Comparison of ENCODE assay signal across 16 mouse cellular contexts in the genomic region with DNA sequence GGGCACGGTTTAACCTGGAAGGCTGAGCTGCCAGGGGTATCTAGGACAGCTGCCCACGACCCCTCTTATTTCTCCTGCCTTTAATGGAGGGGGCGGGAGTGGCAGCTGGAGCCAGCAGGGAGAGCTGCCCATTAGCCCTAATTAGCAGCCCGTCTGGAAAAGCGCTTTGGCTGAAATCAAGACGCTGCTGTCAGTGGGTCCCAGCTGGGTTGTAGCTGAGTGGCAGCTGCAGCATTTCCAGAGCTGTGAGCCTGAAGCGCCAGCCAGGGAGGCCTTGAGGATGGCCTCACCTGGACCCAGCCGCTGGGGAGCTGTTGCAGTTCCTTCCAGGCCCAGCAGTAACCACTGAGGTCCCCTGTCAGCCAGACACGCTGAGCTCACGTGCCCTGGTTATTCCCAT. TPM values are rescaled to one million over a fixed set of nuclear protein-coding genes. Genes with fewer than 3 reads are reported as not detected.
DNase-seq lines count a peak whose midpoint lies in the region; ATAC-seq lines count a peak whose summit lies in the region.
"Had no signal": no experiment of that assay in that cellular context is flagged by ENCODE, and none has a peak within 500 bp of the region (broad histone marks: within the 10 kb centered on the region; RNA-seq: fewer than 3 reads in every experiment).

No protein-coding gene starts in this region.

- ATAC-seq in midbrain, embryonic 13.5 days: peak; percentile 67
- no peak for ATAC-seq in intestine, embryonic 16.5 days

- no peaks in the 10 kb centered on the region for H3K9me3 ChIP-seq in embryonic facial prominence, embryonic 10.5 days
- H3K9me3 ChIP-seq in hindbrain, embryonic 10.5 days: no peaks in the 10 kb centered on the region
- H3K9me3 ChIP-seq in midbrain, embryonic 13.5 days: no peaks in the 10 kb centered on the region
- H3K9me3 ChIP-seq in intestine, embryonic 16.5 days (ENCODE audit: control insufficient read depth, low read length): no peaks in the 10 kb centered on the region

- peak overlapping the region; percentile 14; the same call in 1 of the 2 replicates for H3K27ac ChIP-seq in embryonic facial prominence, embryonic 10.5 days (replicated peaks)
- H3K27ac ChIP-seq in hindbrain, embryonic 10.5 days: peak overlapping the region; percentile 42; the same call in 1 of the 2 replicates
- H3K27ac ChIP-seq in midbrain, embryonic 13.5 days: peak overlapping the region; percentile 68
- no peak overlapping the region for H3K27ac ChIP-seq in intestine, embryonic 16.5 days (ENCODE audit: low read length)

- peaks cover 65% of the 10 kb centered on the region for H3K27me3 ChIP-seq in embryonic facial prominence, embryonic 10.5 days (replicated peaks; ENCODE audit: low read depth, poor library complexity, severe bottlenecking)
- peaks cover 63% of the 10 kb centered on the region for H3K27me3 ChIP-seq in hindbrain, embryonic 10.5 days (ENCODE audit: insufficient read depth, poor library complexity, severe bottlenecking)
- peaks cover 31% of the 10 kb centered on the region for H3K27me3 ChIP-seq in midbrain, embryonic 13.5 days
- H3K27me3 ChIP-seq in intestine, embryonic 16.5 days (replicated peaks; ENCODE audit: control insufficient read depth, insufficient read depth, low read length): peaks cover 26% of the 10 kb centered on the region

- no peaks in the 10 kb centered on the region for H3K36me3 ChIP-seq in embryonic facial prominence, embryonic 10.5 days (replicated peaks)
- no peaks in the 10 kb centered on the region for H3K36me3 ChIP-seq in hindbrain, embryonic 10.5 days
- no peaks in the 10 kb centered on the region for H3K36me3 ChIP-seq in midbrain, embryonic 13.5 days
- no peaks in the 10 kb centered on the region for H3K36me3 ChIP-seq in intestine, embryonic 16.5 days (ENCODE audit: control insufficient read depth, insufficient read depth, low read length)

- H3K9ac ChIP-seq in midbrain, embryonic 13.5 days (replicated peaks): no peak overlapping the region
- no peak overlapping the region for H3K9ac ChIP-seq in intestine, embryonic 16.5 days (ENCODE audit: low read depth, low read length)

- WGBS in embryonic facial prominence, embryonic 10.5 days: 18% methylated on average over 10 of the region's 10 CpGs
- WGBS in hindbrain, embryonic 10.5 days: 25% methylated on average over 10 of the region's 10 CpGs
- WGBS in midbrain, embryonic 13.5 days: 18% methylated on average over 10 of the region's 10 CpGs
- 24% methylated on average over 10 of the region's 10 CpGs for WGBS in intestine, embryonic 16.5 days

- peak overlapping the region; percentile 18; the same call in 1 of the 2 replicates for H3K4me3 ChIP-seq in embryonic facial prominence, embryonic 10.5 days
- no peak overlapping the region for H3K4me3 ChIP-seq in hindbrain, embryonic 10.5 days
- H3K4me3 ChIP-seq in midbrain, embryonic 13.5 days (replicated peaks): no peak overlapping the region
- H3K4me3 ChIP-seq in intestine, embryonic 16.5 days (ENCODE audit: low read length): no peak overlapping the region

- peak; percentile 72 for DNase-seq in MN1 (ENCODE audit: low spot score)
- peak; percentile 60 for DNase-seq in embryonic facial prominence, embryonic 10.5 days (ENCODE audit: low spot score)
- peak; percentile 50 for DNase-seq in hindbrain, embryonic 10.5 days (ENCODE audit: low spot score)
- DNase-seq in kidney, postnatal 10 days: no peak
- no peak for DNase-seq in adipocyte (ENCODE audit: low spot score)
- DNase-seq in heart, adult 18-20 months: no peak
- DNase-seq: right cerebral cortex, postnatal 4 days had no signal

- peaks cover 58% of the 10 kb centered on the region for H3K4me1 ChIP-seq in embryonic facial prominence, embryonic 10.5 days
- H3K4me1 ChIP-seq in hindbrain, embryonic 10.5 days (replicated peaks): peaks cover 66% of the 10 kb centered on the region
- peaks cover 60% of the 10 kb centered on the region for H3K4me1 ChIP-seq in midbrain, embryonic 13.5 days (replicated peaks)
- no peaks in the 10 kb centered on the region for H3K4me1 ChIP-seq in intestine, embryonic 16.5 days (ENCODE audit: control insufficient read depth, insufficient read depth, low read length)

- no peak overlapping the region for H3K4me2 ChIP-seq in midbrain, embryonic 13.5 days (replicated peaks)
- H3K4me2 ChIP-seq in intestine, embryonic 16.5 days (ENCODE audit: low read depth, low read length): no peak overlapping the region

RNA-seq across cellular contexts. Expression of gene 1700025C18Rik, which starts 5.8 kb away (rescaled TPM):
- not detected in 2 replicates for polyA plus RNA-seq in embryonic facial prominence, embryonic 10.5 days (2016; fragmentation: Nextera tagmentation; extraction: Ambion mirVana)
- polyA plus RNA-seq in hindbrain, embryonic 10.5 days (2016; fragmentation: Nextera tagmentation; extraction: Ambion mirVana): not detected in 2 replicates
- polyA plus RNA-seq in midbrain, embryonic 13.5 days (2015; fragmentation: Nextera tagmentation; extraction: Ambion mirVana): not detected in 2 replicates
- polyA plus RNA-seq in intestine, embryonic 16.5 days (2015; fragmentation: Nextera tagmentation; extraction: Ambion mirVana): not detected in 2 replicates
- not detected for total RNA-seq in heart, adult 18-20 months (2021)
- total RNA-seq: left cerebral cortex, adult 8-10 months had no signal
- polyA plus RNA-seq: cortical plate, adult 2 months; frontal cortex, adult 2 months; heart, embryonic 14.5 days; large intestine, adult 2 months; liver, embryonic 16.5 days; stomach, embryonic 16.5 days had no signal

RNA-seq across cellular contexts. Expression of gene Cd40, which starts 40.9 kb away (rescaled TPM):
- 5.0 and 6.2 TPM in 2 replicates for polyA plus RNA-seq in embryonic facial prominence, embryonic 10.5 days (2016; fragmentation: Nextera tagmentation; extraction: Ambion mirVana)
- polyA plus RNA-seq in hindbrain, embryonic 10.5 days (2016; fragmentation: Nextera tagmentation; extraction: Ambion mirVana): 7.2 and 8.1 TPM in 2 replicates
- 7.6 and 8.6 TPM in 2 replicates for polyA plus RNA-seq in midbrain, embryonic 13.5 days (2015; fragmentation: Nextera tagmentation; extraction: Ambion mirVana)
- 7.6 and 9.7 TPM in 2 replicates for polyA plus RNA-seq in intestine, embryonic 16.5 days (2015; fragmentation: Nextera tagmentation; extraction: Ambion mirVana)
- total RNA-seq in heart, adult 18-20 months (2021): 1 to 10 TPM; 1.6 to 2.3 TPM

Comparison
In these comparisons a context has a peak if more than half of its experiments do, and no peak if none do; other contexts are left out.
1. DNase-seq: peak in MN1 (single experiment), embryonic facial prominence, embryonic 10.5 days (single experiment) and hindbrain, embryonic 10.5 days (single experiment); none in kidney, postnatal 10 days (single experiment), adipocyte (single experiment) and heart, adult 18-20 months (0 of 2).